Mouse (Mus musculus) MEL (cell line): ENCODE measurements around the gene Npas4. TPM values are rescaled to one million over a fixed set of nuclear protein-coding genes. Genes with fewer than 3 reads are reported as not detected.

ENCODE experiments used
- DNase-seq: peaks from one replicate; pipeline ENCODE4 v3.0.0; 2011; ENCODE audit warnings: low read depth, low spot score
- H3K27ac ChIP-seq: 2 replicates; pipeline ENCODE4 v1.5.1; 2012; ENCODE audit warnings: low read depth, mild to moderate bottlenecking, control low read depth, low read length, moderate library complexity; ENCODE audit not compliant: control insufficient read depth
- H3K27me3 ChIP-seq, 2 experiments: fragments of 150-350 bp in 1 of 2; sonication (generic) in 1 of 2; 2 replicates each; pipeline ENCODE4 v1.6.1; 2012; ENCODE audit warnings: low read length in 2 of 2, mild to moderate bottlenecking in 2 of 2, improper control_type of control experiment in 1 of 2, moderate library complexity in 1 of 2; ENCODE audit not compliant: insufficient read depth in 2 of 2, control insufficient read depth in 1 of 2
- H3K36me3 ChIP-seq, 2 experiments: 2 replicates each; pipeline ENCODE4 v1.6.1; 2012 to 2014; ENCODE audit warnings: low read length in 2 of 2, improper control_type of control experiment in 1 of 2, inconsistent platforms in 1 of 2, mild to moderate bottlenecking in 1 of 2; ENCODE audit not compliant: insufficient read depth in 2 of 2, control insufficient read depth in 1 of 2
- H3K4me1 ChIP-seq, 2 experiments: fragments of 150-350 bp in 1 of 2; sonication (generic) in 1 of 2; 2 replicates each; pipeline ENCODE4 v1.6.1; 2012; ENCODE audit warnings: low read length in 2 of 2, improper control_type of control experiment in 1 of 2, mild to moderate bottlenecking in 1 of 2; ENCODE audit not compliant: insufficient read depth in 2 of 2, control insufficient read depth in 1 of 2
- H3K4me3 ChIP-seq, 2 experiments: fragments of 150-350 bp in 1 of 2; sonication (generic) in 1 of 2; 2 replicates each; pipeline ENCODE4 v1.5.1; 2012; ENCODE audit warnings: low read depth in 2 of 2, low read length in 2 of 2, mild to moderate bottlenecking in 2 of 2, moderate library complexity in 2 of 2, control low read depth in 1 of 2, improper control_type of control experiment in 1 of 2; ENCODE audit not compliant: control insufficient read depth in 1 of 2, insufficient read depth in 1 of 2
- H3K79me2 ChIP-seq: 2 replicates; pipeline ENCODE4 v1.6.1; 2012; ENCODE audit warnings: mild to moderate bottlenecking, low read length, moderate library complexity; ENCODE audit not compliant: control insufficient read depth, poor library complexity, insufficient read depth
- H3K9ac ChIP-seq: 2 replicates; pipeline ENCODE4 v1.6.1; 2012; ENCODE audit warnings: low read depth, mild to moderate bottlenecking, control low read depth, low read length, moderate library complexity; ENCODE audit not compliant: control insufficient read depth, poor library complexity, severe bottlenecking
- H3K9me3 ChIP-seq: fragments of 150-350 bp; sonication (generic); replicated peaks from 2 replicates; pipeline ENCODE4 v1.6.1; 2012; ENCODE audit warnings: mild to moderate bottlenecking, low read length, improper control_type of control experiment, moderate library complexity; ENCODE audit not compliant: insufficient read depth
- CHD1 ChIP-seq: IDR thresholded peaks from 2 replicates; pipeline ENCODE4 v1.6.1; 2012; ENCODE audit warnings: low read depth, mild to moderate bottlenecking, inconsistent platforms, low read length, improper control_type of control experiment
- CHD2 ChIP-seq: IDR thresholded peaks from 2 replicates; pipeline ENCODE4 v1.6.1; 2011; ENCODE audit warnings: low read length, improper control_type of control experiment
- CTCF ChIP-seq, 3 experiments: IDR thresholded peaks in 2 of 3; conservative IDR thresholded peaks in 1 of 3; 2 replicates each; pipeline ENCODE4 v1.5.1; 2011 to 2012; ENCODE audit warnings: low read length in 3 of 3, low read depth in 2 of 3, mild to moderate bottlenecking in 2 of 3, improper control_type of control experiment in 1 of 3, inconsistent platforms in 1 of 3, mixed read lengths in 1 of 3, moderate library complexity in 1 of 3; ENCODE audit not compliant: control insufficient read depth in 1 of 3, insufficient read depth in 1 of 3, poor library complexity in 1 of 3, severe bottlenecking in 1 of 3
- ELF1 ChIP-seq: IDR thresholded peaks from 2 replicates; pipeline ENCODE4 v1.6.1; 2014; ENCODE audit warnings: low read depth, mild to moderate bottlenecking, inconsistent platforms, low read length, improper control_type of control experiment, moderate library complexity
- GABPA ChIP-seq: IDR thresholded peaks from 2 replicates; pipeline ENCODE4 v1.6.1; 2012; ENCODE audit warnings: low read depth, mild to moderate bottlenecking, inconsistent platforms, low read length, improper control_type of control experiment, moderate library complexity
- HCFC1 ChIP-seq: IDR thresholded peaks from 2 replicates; pipeline ENCODE4 v1.6.1; 2012; ENCODE audit warnings: low read depth, mild to moderate bottlenecking, inconsistent platforms, low read length, improper control_type of control experiment, moderate library complexity
- MAX ChIP-seq: IDR thresholded peaks from 2 replicates; pipeline ENCODE4 v1.6.1; 2011; ENCODE audit warnings: low read length, improper control_type of control experiment
- MYB ChIP-seq: IDR thresholded peaks from 2 replicates; pipeline ENCODE4 v1.6.1; 2011; ENCODE audit warnings: mild to moderate bottlenecking, low read depth, low read length, improper control_type of control experiment
- MYC ChIP-seq: IDR thresholded peaks from 2 replicates; pipeline ENCODE4 v1.6.1; 2011; ENCODE audit warnings: low read depth, mild to moderate bottlenecking, low read length, improper control_type of control experiment, moderate library complexity
- NELFE ChIP-seq: IDR thresholded peaks from 2 replicates; pipeline ENCODE4 v1.6.1; 2011; ENCODE audit warnings: low read depth, low read length, improper control_type of control experiment
- NRF1 ChIP-seq: IDR thresholded peaks from 2 replicates; pipeline ENCODE4 v1.6.1; 2014; ENCODE audit warnings: low read depth, mild to moderate bottlenecking, inconsistent platforms, low read length, improper control_type of control experiment, moderate library complexity; ENCODE audit not compliant: poor library complexity, insufficient read depth, severe bottlenecking
- POLR2A ChIP-seq, 2 experiments: IDR thresholded peaks; 2 replicates each; pipeline ENCODE4 v1.6.1; 2011 to 2012; ENCODE audit warnings: low read length in 2 of 2, mild to moderate bottlenecking in 2 of 2, control low read depth in 1 of 2, improper control_type of control experiment in 1 of 2, low read depth in 1 of 2, moderate library complexity in 1 of 2; ENCODE audit not compliant: control insufficient read depth in 1 of 2, insufficient read depth in 1 of 2, poor library complexity in 1 of 2
- RCOR1 ChIP-seq: IDR thresholded peaks from 2 replicates; pipeline ENCODE4 v1.6.1; 2012; ENCODE audit warnings: low read depth, mild to moderate bottlenecking, inconsistent platforms, low read length, improper control_type of control experiment
- TAL1 ChIP-seq: IDR thresholded peaks from 2 replicates; pipeline ENCODE4 v1.6.1; 2012; ENCODE audit warnings: mild to moderate bottlenecking, inconsistent platforms, low read length, moderate library complexity, mixed read lengths
- TBP ChIP-seq: IDR thresholded peaks from 2 replicates; pipeline ENCODE4 v1.8.0; 2011; ENCODE audit warnings: low read depth, low read length, improper control_type of control experiment
- TCF12 ChIP-seq: IDR thresholded peaks from 2 replicates; pipeline ENCODE4 v1.6.1; 2014; ENCODE audit warnings: low read depth, mild to moderate bottlenecking, inconsistent platforms, low read length, improper control_type of control experiment, moderate library complexity
- UBTF ChIP-seq: IDR thresholded peaks from 2 replicates; pipeline ENCODE4 v1.6.1; 2012; ENCODE audit warnings: low read depth, mild to moderate bottlenecking, inconsistent platforms, low read length, improper control_type of control experiment, moderate library complexity, borderline replicate concordance; ENCODE audit not compliant: insufficient read depth
- USF1 ChIP-seq: IDR thresholded peaks from 2 replicates; pipeline ENCODE4 v1.6.1; 2014; ENCODE audit warnings: low read depth, mild to moderate bottlenecking, inconsistent platforms, low read length, improper control_type of control experiment, moderate library complexity
- USF2 ChIP-seq, 2 experiments: IDR thresholded peaks; 2 replicates each; pipeline ENCODE4 v1.6.1; 2011 to 2012; ENCODE audit warnings: improper control_type of control experiment in 2 of 2, low read length in 2 of 2, borderline replicate concordance in 1 of 2, inconsistent platforms in 1 of 2, low read depth in 1 of 2, mild to moderate bottlenecking in 1 of 2; ENCODE audit not compliant: insufficient read depth in 1 of 2
- ZNF384 ChIP-seq: IDR thresholded peaks from 2 replicates; pipeline ENCODE4 v1.6.1; 2012; ENCODE audit warnings: low read depth, mild to moderate bottlenecking, inconsistent platforms, low read length, improper control_type of control experiment
- polyA plus RNA-seq, 2 experiments: library from polyadenylated mRNA; stranded (reverse) in 1 of 2; unstranded in 1 of 2; fragments of >175 nt in 1 of 2; fragments of >200 nt in 1 of 2; gene quantifications; 2 replicates each; pipeline versions ENCODE4 v1.2.1 to v1.2.4; 2012; ENCODE audit warnings: low replicate concordance in 2 of 2, low read depth in 1 of 2; ENCODE audit not compliant: insufficient read length in 2 of 2, insufficient read depth in 1 of 2, missing spikeins in 1 of 2
- total RNA-seq: library from RNA; depleted of rRNA; stranded (reverse); fragments of 300-350 nt; gene quantifications from 2 replicates; pipeline ENCODE4 v1.2.3, GENCODE M21; 2012; rRNA removed

The Npas4 gene
- total RNA-seq, result not detected in 2 replicates
- polyA plus RNA-seq, result not detected

GRCm38 (mm10) chr19:4990256-4990625 is at the start of gene Npas4:
Gene Npas4, minus strand, starts transcription at chr19:4990316.
- TF ChIP-seq TAL1 (no peak), MAX (no peak), RCOR1 (no peak), ELF1 (no peak), CHD2 (no peak), USF2 (IDR thresholded peaks at IDR 0.05; ENCODE audit: borderline replicate concordance in 1 of 2, insufficient read depth in 1 of 2, low read depth in 1 of 2, low read length in 2 of 2) (no peak), CHD1 (no peak)
- no peak for DNase-seq
- Histone ChIP-seq H3K79me2 (no peaks in the 10 kb centered on the region), H3K36me3 (no peaks in the 10 kb centered on the region), H3K27ac (no peak within 1 kb of the TSS), H3K27me3 (0 out of 4 replicates have a peak, but pooled peaks cover 0 to 1% of the 10 kb centered on the region in 2 experiments), H3K4me3 (no peak within 1 kb of the TSS), H3K9me3 (no peaks in the 10 kb centered on the region), H3K4me1 (no peaks in the 10 kb centered on the region), H3K9ac (no peak within 1 kb of the TSS)

- TF ChIP-seq MYC, result no peak
- H3K9ac ChIP-seq, result peak overlapping the region; percentile 64
- no peak overlapping the region for H3K27ac ChIP-seq
- no peaks in the 10 kb centered on the region for H3K9me3 ChIP-seq
- H3K36me3 ChIP-seq, result peaks cover 2 to 7% of the 10 kb centered on the region in 2 experiments; a peak in 3 of 4 replicates
- no peaks in the 10 kb centered on the region for H3K27me3 ChIP-seq
- peaks cover 2 to 18% of the 10 kb centered on the region in 2 experiments for H3K4me1 ChIP-seq
- DNase-seq, result no peak
- H3K4me3 ChIP-seq, result peak overlapping the region; percentile 57 to 87
- peaks cover 21% of the 10 kb centered on the region for H3K79me2 ChIP-seq
Measured at GRCm38 (mm10) chr19:5039301-5040114, 49.4 kb upstream of the Npas4 start.

- TF ChIP-seq TCF12 (0 out of 2 replicates have a peak, but pooled peaks have one; percentile 1), NELFE (peak; percentile 23; the same call in 1 of the 2 replicates), CTCF (IDR thresholded peaks at IDR 0.05 in 2 of 3, conservative IDR thresholded peaks at IDR 0.05 in 1 of 3; ENCODE audit: control insufficient read depth in 1 of 3, insufficient read depth in 1 of 3, low read depth in 2 of 3, low read length in 3 of 3, poor library complexity in 1 of 3, severe bottlenecking in 1 of 3) (peak in 2 of 3 experiments; percentile 47 to 51; a peak in 4 of 6 replicates), NRF1 (peak; percentile 27; the same call in 1 of the 2 replicates), USF1 (no peak), HCFC1 (peak; percentile 64; the same call in 1 of the 2 replicates), UBTF (no peak), GABPA (no peak), MAX (peak; percentile 38; the same call in 1 of the 2 replicates), TBP (no peak), MYB (no peak), POLR2A (IDR thresholded peaks at IDR 0.05; ENCODE audit: control insufficient read depth in 1 of 2, insufficient read depth in 1 of 2, low read depth in 1 of 2, low read length in 2 of 2, poor library complexity in 1 of 2) (peak; percentile 48 to 56; a peak in 3 of 4 replicates), ZNF384 (no peak)
- DNase-seq, result peak; percentile 94
- Histone ChIP-seq H3K9me3 (no peaks in the 10 kb centered on the region), H3K79me2 (peaks cover 21% of the 10 kb centered on the region), H3K27ac (peak within 1 kb of the TSS; percentile 5; the same call in 1 of the 2 replicates), H3K36me3 (peaks cover 2 to 7% of the 10 kb centered on the region in 2 experiments; a peak in 3 of 4 replicates), H3K4me3 (peak within 1 kb of the TSS; percentile 57 to 87), H3K9ac (peak within 1 kb of the TSS; percentile 78), H3K4me1 (peaks cover 2 to 18% of the 10 kb centered on the region in 2 experiments), H3K27me3 (no peaks in the 10 kb centered on the region)
Measured at GRCm38 (mm10) chr19:5038709-5039156, 48.6 kb upstream of the Npas4 start, which contains the start of the genes B4gat1 and AC124502.3. Gene B4gat1, plus strand, starts transcription at chr19:5038826. Gene AC124502.3, plus strand, starts transcription at chr19:5038891.
